Mouse (Mus musculus) c-Kit-negative CD71-positive TER-119-positive erythroid progenitor cells, embryonic 14.5 days (primary cell): ENCODE measurements around the gene Homer3.

Experiments used
- DNase-seq: peaks from one replicate; pipeline ENCODE4 v3.0.0-alpha.2; 2013; ENCODE audit warnings: low read depth, low spot score

The Homer3 gene

DNA sequence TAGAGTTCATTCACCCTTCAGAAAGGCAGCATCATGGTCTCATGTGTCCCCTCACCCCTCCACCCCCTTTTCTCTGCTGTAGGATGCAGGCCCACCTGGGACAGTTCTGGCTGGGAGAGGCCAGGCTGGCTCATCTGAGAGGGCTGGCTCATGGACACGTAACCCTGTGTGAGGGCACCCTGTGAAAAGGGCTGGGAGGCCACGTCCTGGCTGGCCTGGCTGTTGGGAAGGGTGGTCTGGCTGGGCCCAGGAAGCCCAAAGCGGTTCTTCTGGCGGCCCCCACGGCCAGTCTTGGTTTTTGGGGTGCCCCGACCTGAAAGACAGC is 50.2 kb downstream of the Homer3 start:
- DNase-seq, result no peak

DNA sequence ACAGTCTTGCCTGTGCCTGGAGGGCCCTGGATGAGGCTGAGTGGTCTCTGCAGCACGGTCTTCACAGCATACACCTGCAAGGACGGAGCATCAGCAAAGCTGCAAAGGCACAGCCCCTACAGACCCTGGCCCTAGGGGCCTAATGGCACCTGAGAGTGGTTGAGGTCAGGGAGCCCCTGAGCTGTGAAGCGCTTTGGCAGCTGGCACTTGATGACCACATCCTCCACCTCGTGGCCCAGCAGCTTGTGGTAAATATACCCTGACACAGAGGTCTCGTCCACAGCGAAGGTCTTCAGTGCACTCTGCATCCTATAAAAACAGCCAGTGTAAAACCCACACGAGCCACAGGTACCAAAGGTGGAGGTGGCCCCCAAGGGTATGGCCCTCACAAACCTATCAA is 56.3 kb downstream of the Homer3 start:
- no peak for DNase-seq

DNA sequence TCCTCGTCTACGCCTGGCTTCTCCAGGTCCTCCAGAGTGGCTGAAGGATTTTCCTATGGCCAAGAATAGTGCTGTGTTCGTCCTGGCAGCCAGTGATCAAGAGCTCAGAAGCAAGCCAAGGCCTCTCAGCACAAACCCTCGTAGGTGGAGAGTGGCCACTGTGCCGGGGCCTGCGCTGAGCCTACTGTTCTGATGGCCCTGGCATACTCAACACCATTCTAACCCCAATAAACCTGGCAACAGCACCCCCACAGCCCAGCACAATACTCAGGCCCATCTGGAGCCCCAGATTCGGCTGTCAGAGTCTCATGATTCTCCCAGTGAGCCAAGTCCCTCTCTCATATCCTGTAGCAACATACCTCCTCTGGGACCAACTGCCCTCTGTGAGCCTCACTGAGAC is 58.0 kb downstream of the Homer3 start:
- DNase-seq, result no peak

DNA sequence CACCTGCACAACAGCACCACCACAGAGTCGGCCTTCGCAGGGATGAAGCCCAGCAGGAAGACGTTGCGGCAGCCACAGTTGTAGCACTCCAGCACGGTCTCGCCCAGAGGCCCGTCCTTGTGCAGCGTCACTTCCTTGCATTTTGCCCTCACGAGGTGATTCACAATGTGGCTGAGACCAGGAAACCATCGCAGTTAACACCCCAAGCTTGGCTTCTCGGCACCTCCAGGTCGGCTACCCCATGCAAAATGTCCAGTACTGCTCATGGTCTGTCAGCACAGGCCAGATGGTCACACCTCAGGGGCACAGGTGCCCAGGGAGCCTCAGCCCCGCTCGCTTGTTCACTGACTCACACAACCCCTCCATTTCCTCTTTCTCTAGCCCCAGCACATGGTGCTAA is 59.4 kb downstream of the Homer3 start:
- DNase-seq, result no peak

DNA sequence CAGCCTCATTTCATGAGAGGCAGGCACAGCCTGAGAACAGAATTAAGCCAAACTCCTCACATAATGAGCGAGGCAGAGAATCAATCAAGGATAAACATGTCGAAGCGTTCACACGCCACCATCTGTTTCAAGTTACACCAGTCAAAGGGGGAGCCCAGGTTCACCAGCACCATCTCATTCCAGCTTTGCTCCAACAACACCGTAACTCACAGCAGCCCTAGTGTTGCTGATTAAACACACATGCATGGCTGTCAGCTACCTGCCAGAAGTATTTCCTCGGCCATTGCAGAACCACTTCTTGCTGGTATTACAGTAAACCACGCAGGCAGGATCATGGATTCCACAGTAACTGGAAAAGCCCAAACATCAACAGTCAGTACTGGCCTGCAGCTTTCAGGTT is 60.4 kb downstream of the Homer3 start:
- no peak for DNase-seq

DNA sequence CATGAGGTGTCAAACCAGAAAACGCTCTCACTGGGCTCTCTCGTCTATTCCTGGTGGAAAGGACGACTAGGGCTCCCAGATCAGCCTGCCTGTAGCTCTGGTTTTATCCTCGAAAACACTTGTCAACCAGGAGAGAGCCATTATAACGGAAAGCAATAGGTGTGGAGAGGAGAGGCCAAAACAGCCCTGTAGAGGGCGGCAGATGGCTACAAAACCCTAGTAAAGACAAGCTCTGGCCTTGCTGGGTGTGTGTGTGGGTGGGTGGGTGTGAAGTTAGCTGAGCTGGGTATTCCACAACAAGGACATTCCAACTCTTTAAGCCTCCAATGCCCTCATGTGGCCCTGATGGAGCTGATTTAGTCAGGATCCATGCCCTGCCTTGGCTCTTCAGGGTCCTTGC is 61.1 kb downstream of the Homer3 start:
- DNase-seq, result no peak
